Mouse (Mus musculus) right cerebral cortex, postnatal 10 days (tissue): ENCODE results near the gene Prcd.

Experiments used
- DNase-seq, 2 experiments: peaks; one replicate each; pipeline ENCODE4 v3.0.0; 2021; ENCODE audit warnings: low spot score in 2 of 2

The Prcd gene

GRCm38 (mm10) chr11:116687897-116688296 lies 34.6 kb downstream of the Prcd start:
- no peak for DNase-seq

GRCm38 (mm10) chr11:116689622-116690021 lies 36.3 kb downstream of the Prcd start:
- no peak for DNase-seq

- no peak for DNase-seq
Measured at GRCm38 (mm10) chr11:116690701-116691575, 37.6 kb downstream of the Prcd start.

- DNase-seq: no peak
Measured at GRCm38 (mm10) chr11:116693899-116694249, 40.5 kb downstream of the Prcd start.

GRCm38 (mm10) chr11:116694250-116695193 lies 41.2 kb downstream of the Prcd start:
- peak in 1 of 2 experiments; percentile 20 for DNase-seq

GRCm38 (mm10) chr11:116695194-116695880 lies 42.0 kb downstream of the Prcd start:
- DNase-seq: no peak

GRCm38 (mm10) chr11:116696426-116696825 lies 43.1 kb downstream of the Prcd start:
- DNase-seq: no peak

GRCm38 (mm10) chr11:116697521-116697920 lies 44.2 kb downstream of the Prcd start:
- no peak for DNase-seq

- no peak for DNase-seq
Measured at GRCm38 (mm10) chr11:116701377-116701841, 48.1 kb downstream of the Prcd start.

GRCm38 (mm10) chr11:116704336-116705035 lies 51.2 kb downstream of the Prcd start:
- no peak for DNase-seq

- DNase-seq: no peak
Measured at GRCm38 (mm10) chr11:116705204-116705608, 51.9 kb downstream of the Prcd start.

- DNase-seq: no peak
Measured at GRCm38 (mm10) chr11:116706363-116706762, 53.0 kb downstream of the Prcd start.

GRCm38 (mm10) chr11:116710171-116710570 lies 56.8 kb downstream of the Prcd start:
- DNase-seq: peak in 1 of 2 experiments; percentile 32

- no peak for DNase-seq
Measured at GRCm38 (mm10) chr11:116710793-116711192, 57.5 kb downstream of the Prcd start.

GRCm38 (mm10) chr11:116714052-116714451 lies 60.7 kb downstream of the Prcd start:
- DNase-seq: no peak
